Mouse (Mus musculus) testis, adult 2 months (tissue): ENCODE results near the gene Slamf7. TPM values are rescaled to one million over a fixed set of nuclear protein-coding genes. Genes with fewer than 3 reads are reported as not detected.

ENCODE experiments used
- H3K27ac ChIP-seq: fragments of 200-500 bp; 2 replicates; pipeline ENCODE4 v1.5.1; 2012; ENCODE audit warnings: low read depth, low read length; ENCODE audit not compliant: control insufficient read depth, insufficient read depth
- H3K27me3 ChIP-seq: fragments of 200-500 bp; 2 replicates; pipeline ENCODE4 v1.6.1; 2012; ENCODE audit warnings: mild to moderate bottlenecking, low read length, moderate library complexity; ENCODE audit not compliant: control insufficient read depth, insufficient read depth
- H3K36me3 ChIP-seq: fragments of 200-500 bp; 2 replicates; pipeline ENCODE4 v1.6.1; 2012; ENCODE audit warnings: mild to moderate bottlenecking, low read length; ENCODE audit not compliant: control insufficient read depth, insufficient read depth
- H3K4me1 ChIP-seq: fragments of 200-500 bp; 2 replicates; pipeline ENCODE4 v1.6.1; 2012; ENCODE audit warnings: low read length; ENCODE audit not compliant: control insufficient read depth, insufficient read depth
- H3K4me3 ChIP-seq: fragments of 200-500 bp; 2 replicates; pipeline ENCODE4 v1.5.1; 2012; ENCODE audit warnings: low read depth, mild to moderate bottlenecking, low read length, moderate library complexity, mixed read lengths; ENCODE audit not compliant: control insufficient read depth
- CTCF ChIP-seq: fragments of 200-500 bp; IDR thresholded peaks from 2 replicates; pipeline ENCODE4 v1.5.1; 2012; ENCODE audit warnings: low read depth, mild to moderate bottlenecking, inconsistent platforms, low read length, moderate library complexity; ENCODE audit not compliant: control insufficient read depth, insufficient read depth, insufficient replicate concordance
- POLR2A ChIP-seq: fragments of 200-500 bp; IDR thresholded peaks from 2 replicates; pipeline ENCODE4 v1.6.1; 2012; ENCODE audit warnings: low read depth, mild to moderate bottlenecking, inconsistent platforms, low read length, moderate library complexity; ENCODE audit not compliant: control insufficient read depth
- polyA plus RNA-seq: library from polyadenylated mRNA; depleted of rRNA; stranded (reverse); fragments of >200 nt; gene quantifications from 2 replicates; pipeline ENCODE4 v1.2.3, GENCODE M21; 2012

The Slamf7 gene
- polyA plus RNA-seq, 1 experiment, result 19.5 TPM

DNA sequence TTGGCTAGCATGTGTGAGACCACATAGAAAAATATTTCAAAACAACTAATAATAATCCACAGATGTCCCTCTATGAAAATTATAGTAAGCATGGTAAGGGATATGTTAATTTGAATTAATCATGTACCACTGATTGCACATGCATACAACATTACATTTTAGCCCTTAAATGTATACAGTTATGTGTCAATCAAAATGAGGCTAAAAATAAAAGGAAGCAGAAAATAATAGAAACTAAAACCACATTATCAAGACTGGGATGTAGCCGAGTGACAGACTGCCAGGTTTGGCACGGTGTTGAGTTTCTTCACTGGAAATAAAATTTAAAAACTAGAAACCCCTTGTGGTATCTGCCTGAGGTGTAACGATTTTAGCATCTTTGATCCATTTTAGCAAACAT lies 33.2 kb downstream of the Slamf7 start:
- no peaks in the 10 kb centered on the region for H3K4me1 ChIP-seq
- H3K27me3 ChIP-seq, result no peaks in the 10 kb centered on the region
- H3K36me3 ChIP-seq, result no peaks in the 10 kb centered on the region
- no peak overlapping the region for H3K27ac ChIP-seq
- TF ChIP-seq POLR2A (no peak), CTCF (no peak)
- H3K4me3 ChIP-seq, result no peak overlapping the region

GRCm38 (mm10) chr1:171619001-171619400 lies 33.8 kb downstream of the Slamf7 start:
- H3K36me3 ChIP-seq, result no peaks in the 10 kb centered on the region
- TF ChIP-seq POLR2A, result no peak
- TF ChIP-seq CTCF, result no peak
- no peak overlapping the region for H3K4me3 ChIP-seq
- H3K4me1 ChIP-seq, result no peaks in the 10 kb centered on the region
- H3K27me3 ChIP-seq, result no peaks in the 10 kb centered on the region
- H3K27ac ChIP-seq, result no peak overlapping the region

DNA sequence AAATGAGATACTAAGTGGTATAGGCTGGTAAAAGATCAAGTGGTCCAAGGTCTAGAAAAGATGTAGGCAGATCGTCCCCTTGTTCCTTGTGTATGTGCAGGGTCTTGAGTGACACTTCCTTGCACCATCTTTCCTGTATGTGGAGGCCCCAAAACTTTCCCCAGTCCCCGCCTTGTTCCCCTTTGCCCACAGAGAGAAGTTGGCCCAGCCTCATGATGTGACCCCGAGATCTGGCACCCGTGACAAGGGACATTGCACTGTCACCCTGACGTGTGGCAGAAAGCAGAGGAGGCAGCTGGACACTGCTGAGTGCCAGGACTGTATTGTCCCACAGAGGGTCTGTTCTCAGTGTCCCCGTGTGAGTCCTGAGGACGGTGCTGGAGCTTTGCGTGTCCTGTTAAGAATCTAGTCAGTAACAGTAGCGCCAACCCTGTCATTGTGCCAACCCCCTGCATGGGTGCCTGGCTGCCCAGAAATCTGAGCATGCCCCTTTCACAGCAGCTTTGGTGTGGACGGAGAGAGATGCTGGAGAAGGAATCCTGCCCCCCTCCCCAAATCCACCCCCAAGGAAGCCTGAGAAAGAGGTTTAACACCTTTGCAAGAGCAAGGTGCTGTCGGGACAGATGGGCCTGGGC lies 35.8 kb downstream of the Slamf7 start:
- TF ChIP-seq POLR2A (no peak), CTCF (no peak)
- no peaks in the 10 kb centered on the region for H3K4me1 ChIP-seq
- H3K36me3 ChIP-seq, result no peaks in the 10 kb centered on the region
- no peak overlapping the region for H3K4me3 ChIP-seq
- no peaks in the 10 kb centered on the region for H3K27me3 ChIP-seq
- H3K27ac ChIP-seq, result no peak overlapping the region

- no peak for TF ChIP-seq CTCF
- TF ChIP-seq POLR2A, result no peak
- H3K36me3 ChIP-seq, result no peaks in the 10 kb centered on the region
- H3K27ac ChIP-seq, result no peak overlapping the region
- H3K27me3 ChIP-seq, result no peaks in the 10 kb centered on the region
- H3K4me3 ChIP-seq, result no peak overlapping the region
- H3K4me1 ChIP-seq, result no peaks in the 10 kb centered on the region
Observed at GRCm38 (mm10) chr1:171613962-171614361, 38.9 kb downstream of the Slamf7 start.

DNA sequence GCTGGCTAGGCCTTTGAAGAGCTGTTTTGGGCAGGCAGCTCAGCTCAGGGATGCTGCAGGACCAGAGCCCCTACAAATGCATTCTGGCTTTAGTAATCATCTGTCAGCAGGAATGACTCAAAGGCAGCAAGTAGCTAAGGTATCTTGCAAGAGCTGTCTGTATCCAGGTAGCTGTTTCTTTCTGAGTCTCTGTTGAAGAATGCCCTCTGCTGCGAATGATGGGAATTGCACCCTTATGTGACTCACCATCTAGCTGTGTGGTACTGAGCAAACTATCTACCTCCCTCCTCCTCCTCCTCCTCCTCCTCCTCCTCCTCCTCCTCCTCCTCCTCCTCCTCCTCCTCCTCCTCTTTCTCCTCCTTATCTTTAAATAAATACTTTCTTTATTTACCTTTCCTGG lies 42.1 kb downstream of the Slamf7 start:
- no peak overlapping the region for H3K4me3 ChIP-seq
- H3K36me3 ChIP-seq, result no peaks in the 10 kb centered on the region
- H3K27ac ChIP-seq, result no peak overlapping the region
- no peaks in the 10 kb centered on the region for H3K4me1 ChIP-seq
- H3K27me3 ChIP-seq, result no peaks in the 10 kb centered on the region
- TF ChIP-seq CTCF, result no peak
- no peak for TF ChIP-seq POLR2A

GRCm38 (mm10) chr1:171610026-171610425 lies 42.8 kb downstream of the Slamf7 start:
- no peaks in the 10 kb centered on the region for H3K27me3 ChIP-seq
- no peak overlapping the region for H3K4me3 ChIP-seq
- H3K27ac ChIP-seq, result no peak overlapping the region
- no peak for TF ChIP-seq CTCF
- TF ChIP-seq POLR2A, result no peak
- H3K36me3 ChIP-seq, result no peaks in the 10 kb centered on the region
- no peaks in the 10 kb centered on the region for H3K4me1 ChIP-seq

GRCm38 (mm10) chr1:171607176-171607575 lies 45.7 kb downstream of the Slamf7 start, which contains the start of gene Ly9:
Ly9 (minus strand) TSS chr1:171607410.
- Histone ChIP-seq H3K4me1 (no peaks in the 10 kb centered on the region), H3K27ac (no peak within 1 kb of the TSS), H3K36me3 (no peaks in the 10 kb centered on the region), H3K27me3 (no peaks in the 10 kb centered on the region), H3K4me3 (no peak within 1 kb of the TSS)
- TF ChIP-seq CTCF, result no peak
- no peak for TF ChIP-seq POLR2A

DNA sequence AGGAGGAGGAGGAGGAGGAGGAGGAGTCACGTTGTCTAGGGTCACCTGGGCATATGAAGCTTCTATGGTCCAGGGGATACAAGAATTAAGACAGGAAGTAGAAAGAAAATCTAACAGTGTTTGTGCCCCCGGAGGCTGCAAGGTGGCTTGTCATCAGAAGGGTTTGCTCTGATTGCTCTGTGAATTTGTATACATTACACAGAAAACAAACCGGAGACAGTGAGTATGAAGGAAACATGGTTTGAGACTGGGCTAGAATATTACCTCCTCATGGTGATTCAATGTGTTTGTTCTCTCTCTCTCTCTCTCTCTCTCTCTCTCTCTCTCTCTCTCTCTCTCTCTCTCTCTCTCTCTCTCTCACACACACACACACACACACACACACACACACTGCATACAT lies 46.2 kb downstream of the Slamf7 start:
- no peak for TF ChIP-seq CTCF
- no peak for TF ChIP-seq POLR2A
- no peaks in the 10 kb centered on the region for H3K27me3 ChIP-seq
- H3K27ac ChIP-seq, result no peak overlapping the region
- peaks cover under 1% of the 10 kb centered on the region; the same call in 1 of the 2 replicates for H3K4me1 ChIP-seq
- no peak overlapping the region for H3K4me3 ChIP-seq
- no peaks in the 10 kb centered on the region for H3K36me3 ChIP-seq
